Mouse (Mus musculus) embryonic stem cell, embryonic (primary cell): ENCODE results near the gene Zscan2.

Experiments
- CTCF ChIA-PET, 4 experiments: fragments of 300-600 bp in 2 of 4; fragments of 350-600 bp in 2 of 4; sonication (Branson Sonifier 250); formaldehyde crosslinking; loops; one replicate each; lab custom pipeline; 2022; ENCODE audit warnings: inconsistent platforms in 2 of 4; lab: Charles Lee
- POLR2A ChIA-PET, 4 experiments: fragments of 300-600 bp in 2 of 4; fragments of 350-600 bp in 2 of 4; sonication (Branson Sonifier 250); formaldehyde crosslinking; loops; one replicate each; lab custom pipeline; 2022; ENCODE audit warnings: antibody characterized with exemption in 4 of 4, inconsistent platforms in 1 of 4; lab: Charles Lee

Zscan2 gene

GRCm38 (mm10) chr7:80917916-80918465, 57.3 kb downstream of the Zscan2 start:
- ChIA-PET POLR2A (interaction anchor here in 2 of 4 experiments (0.9 to 2.4 kb wide), 9 partner anchors 14 to 57 kb away, joined by 3 to 10 read pairs (median 3); partner anchors contain the start of genes Wdr73 (in 2 of the 2), Sec11a (in 1 of the 2) and Zscan2 (in 1 of the 2)), CTCF (no interaction called here)

- ChIA-PET CTCF (interaction anchor here in 1 of 4 experiments (0.5 kb wide), 1 partner anchor 86 kb away, joined by 3 read pairs; no protein-coding TSS in a partner anchor), POLR2A (interaction anchor here in 3 of 4 experiments (0.9 to 2.5 kb wide), 10 partner anchors 13 to 140 kb away, joined by 3 to 10 read pairs (median 3); partner anchors contain the start of genes Nmb (in 2 of the 3) and Wdr73 (in 2 of the 3))
Observed at GRCm38 (mm10) chr7:80918982-80919646, 58.4 kb downstream of the Zscan2 start.

GRCm38 (mm10) chr7:80919647-80920008, 58.9 kb downstream of the Zscan2 start:
- POLR2A ChIA-PET = interaction anchor here in 3 of 4 experiments (0.7 to 2.5 kb wide), 7 partner anchors 14 to 140 kb away, joined by 3 to 10 read pairs (median 5); partner anchors contain the start of genes Nmb (in 2 of the 3) and Wdr73 (in 2 of the 3)
- CTCF ChIA-PET = interaction anchor here in 2 of 4 experiments (0.5 kb wide), 3 partner anchors 13 to 85 kb away, joined by 3 to 4 read pairs (median 3); no protein-coding TSS in a partner anchor

GRCm38 (mm10) chr7:80923165-80923564, 62.4 kb downstream of the Zscan2 start:
- CTCF ChIA-PET = no interaction called here
- POLR2A ChIA-PET = interaction anchor here in 1 of 4 experiments (1.0 to 4.6 kb wide), 3 partner anchors 9 to 69 kb away, joined by 3 to 19 read pairs (median 8); no protein-coding TSS in a partner anchor
